Mouse (Mus musculus): ENCODE measurements around the gene Pdgfc. TPM values are rescaled to one million over a fixed set of nuclear protein-coding genes. Genes with fewer than 3 reads are reported as not detected.
A peak's percentile ranks its signal among the peaks of the same experiment; 100 is the strongest.

Gene Pdgfc
- 4.0 and 4.2 TPM in 2 replicates for polyA plus RNA-seq (2015; fragmentation: Nextera tagmentation; extraction: Ambion mirVana)

GRCm38 (mm10) chr3:81036151-81036553 lies at the start of gene Pdgfc:
Pdgfc (plus strand) TSS chr3:81036416.
- under 1% methylated on average over 16 of the region's 17 CpGs for WGBS
- 0 out of 2 replicates have a peak, but pooled peaks cover 3% of the 10 kb centered on the region for H3K27me3 ChIP-seq (replicated peaks)
- peak within 1 kb of the TSS; percentile 54 for H3K4me3 ChIP-seq
- peak within 1 kb of the TSS; percentile 42 for H3K27ac ChIP-seq
- H3K9ac ChIP-seq: peak within 1 kb of the TSS; percentile 49
- peak within 1 kb of the TSS; percentile 88 for H3K4me2 ChIP-seq
- peaks cover 19% of the 10 kb centered on the region for H3K4me1 ChIP-seq
- no peaks in the 10 kb centered on the region for H3K36me3 ChIP-seq (replicated peaks)
- H3K9me3 ChIP-seq: no peaks in the 10 kb centered on the region
- peak; percentile 77 for ATAC-seq (replicated peaks)

- H3K4me3 ChIP-seq: no peak overlapping the region
- no peak overlapping the region for H3K4me2 ChIP-seq
- H3K36me3 ChIP-seq (replicated peaks): no peaks in the 10 kb centered on the region
- no peaks in the 10 kb centered on the region for H3K4me1 ChIP-seq
- H3K27ac ChIP-seq: no peak overlapping the region
- H3K27me3 ChIP-seq (replicated peaks): no peaks in the 10 kb centered on the region
- H3K9me3 ChIP-seq: no peaks in the 10 kb centered on the region
- no peak overlapping the region for H3K9ac ChIP-seq
- 88% methylated on average over 3 of the region's 3 CpGs for WGBS
- ATAC-seq (replicated peaks): no peak
These were observed 27.0 kb upstream of the Pdgfc start for GRCm38 (mm10) chr3:81009245-81009644.

DNA sequence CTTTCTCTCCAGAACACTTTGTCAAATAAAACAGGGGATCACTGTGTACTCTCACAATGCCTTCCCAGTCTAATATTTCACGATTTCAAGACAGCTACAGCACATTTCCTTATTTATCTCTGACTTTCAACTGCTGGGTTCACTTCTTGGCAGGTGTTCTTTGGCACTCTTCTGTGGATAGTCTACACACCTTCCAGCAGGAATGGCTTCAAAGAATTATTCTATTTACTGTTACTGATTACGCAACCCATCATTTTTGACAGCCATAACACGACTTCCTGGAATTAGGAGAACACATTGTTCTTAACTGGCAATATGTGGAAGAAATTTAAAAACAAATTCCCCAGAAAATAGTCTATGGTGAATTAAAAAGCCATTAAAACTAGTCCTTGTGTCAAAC lies 26.3 kb upstream of the Pdgfc start:
- no peak for ATAC-seq (replicated peaks)
- Histone ChIP-seq H3K4me3 (no peak overlapping the region), H3K4me1 (no peaks in the 10 kb centered on the region), H3K9me3 (no peaks in the 10 kb centered on the region), H3K27me3 (replicated peaks) (no peaks in the 10 kb centered on the region), H3K27ac (no peak overlapping the region), H3K4me2 (no peak overlapping the region), H3K9ac (no peak overlapping the region), H3K36me3 (replicated peaks) (no peaks in the 10 kb centered on the region)
- WGBS: 88% methylated on average over 3 of the region's 3 CpGs

DNA sequence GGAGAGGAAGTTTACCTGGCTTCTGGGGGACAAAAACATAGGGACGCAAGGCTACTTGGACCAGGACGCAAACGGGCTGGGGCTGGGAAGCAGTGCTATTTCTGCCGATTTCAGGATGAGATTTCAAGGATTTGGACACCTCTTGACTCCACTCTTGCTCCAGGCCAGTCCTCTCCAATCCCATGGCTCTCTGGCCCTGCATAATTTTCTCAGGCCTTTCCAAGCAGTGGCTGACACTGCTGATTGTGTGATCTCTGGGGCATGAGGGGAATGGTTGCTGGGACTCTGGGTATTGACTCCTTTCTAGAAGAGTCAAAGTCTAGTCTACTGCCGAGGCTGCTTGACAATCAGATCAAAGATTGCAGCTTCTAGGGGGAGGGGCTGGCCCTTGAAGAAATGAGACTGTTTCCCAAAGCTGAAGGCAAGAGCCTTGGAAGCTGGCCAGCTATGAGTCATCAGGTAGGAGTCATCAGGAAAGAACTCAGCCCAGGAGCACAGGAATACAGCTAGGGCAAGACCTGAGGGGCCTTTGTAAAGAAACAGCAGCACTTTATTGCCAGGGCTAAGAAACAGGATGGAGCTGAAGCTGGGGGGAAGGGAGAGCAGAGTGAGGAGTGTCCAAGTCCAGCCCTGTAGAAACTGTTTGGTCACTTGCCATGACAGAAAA lies 18.7 kb upstream of the Pdgfc start:
- 84% methylated on average over 5 of the region's 5 CpGs for WGBS

GRCm38 (mm10) chr3:81020064-81020463 lies 16.2 kb upstream of the Pdgfc start:
- ATAC-seq (replicated peaks): no peak
- 44% methylated on average over 1 of the region's 1 CpGs for WGBS
- H3K9ac ChIP-seq: no peak overlapping the region
- no peak overlapping the region for H3K4me2 ChIP-seq
- no peak overlapping the region for H3K4me3 ChIP-seq
- H3K27me3 ChIP-seq (replicated peaks): no peaks in the 10 kb centered on the region
- no peaks in the 10 kb centered on the region for H3K4me1 ChIP-seq
- H3K9me3 ChIP-seq: no peaks in the 10 kb centered on the region
- H3K36me3 ChIP-seq (replicated peaks): no peaks in the 10 kb centered on the region
- H3K27ac ChIP-seq: no peak overlapping the region

More for the DNA sequence above, 18.7 kb upstream of the Pdgfc start:
- no peak overlapping the region for H3K4me2 ChIP-seq
- no peak overlapping the region for H3K27ac ChIP-seq
- H3K27me3 ChIP-seq (replicated peaks): no peaks in the 10 kb centered on the region
- no peaks in the 10 kb centered on the region for H3K4me1 ChIP-seq
- ATAC-seq (replicated peaks): no peak
- no peaks in the 10 kb centered on the region for H3K36me3 ChIP-seq (replicated peaks)
- no peaks in the 10 kb centered on the region for H3K9me3 ChIP-seq
- H3K9ac ChIP-seq: no peak overlapping the region
- H3K4me3 ChIP-seq: no peak overlapping the region

GRCm38 (mm10) chr3:81021783-81022182 lies 14.4 kb upstream of the Pdgfc start:
- ATAC-seq (replicated peaks): no peak
- Histone ChIP-seq H3K36me3 (replicated peaks) (no peaks in the 10 kb centered on the region), H3K4me3 (no peak overlapping the region), H3K4me1 (no peaks in the 10 kb centered on the region), H3K4me2 (no peak overlapping the region), H3K9ac (no peak overlapping the region), H3K27ac (no peak overlapping the region), H3K27me3 (replicated peaks) (no peaks in the 10 kb centered on the region), H3K9me3 (no peaks in the 10 kb centered on the region)
- WGBS: 82% methylated on average over 6 of the region's 6 CpGs

DNA sequence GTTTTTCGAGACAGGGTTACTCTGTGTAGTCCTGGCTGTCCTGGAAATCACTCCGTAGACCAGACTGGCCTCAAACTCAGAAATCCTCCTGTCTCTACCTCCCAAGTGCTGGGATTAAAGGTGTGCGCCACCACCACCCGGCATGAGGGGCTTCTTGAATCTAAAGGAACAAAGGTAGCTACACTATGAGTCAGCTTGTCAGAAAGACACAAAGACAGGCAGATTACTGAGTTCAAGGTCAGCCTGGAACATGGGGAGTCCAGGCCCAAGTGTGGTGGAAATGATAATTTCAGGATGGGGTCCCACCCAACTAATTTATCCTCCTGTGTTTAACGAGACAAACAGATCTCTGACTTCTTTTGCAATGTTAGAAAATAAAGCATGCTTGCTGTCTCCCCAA lies 13.9 kb upstream of the Pdgfc start:
- H3K9me3 ChIP-seq: no peaks in the 10 kb centered on the region
- no peak for ATAC-seq (replicated peaks)
- H3K9ac ChIP-seq: no peak overlapping the region
- no peaks in the 10 kb centered on the region for H3K27me3 ChIP-seq (replicated peaks)
- 80% methylated on average over 5 of the region's 5 CpGs for WGBS
- H3K4me3 ChIP-seq: no peak overlapping the region
- H3K4me2 ChIP-seq: no peak overlapping the region
- H3K36me3 ChIP-seq (replicated peaks): no peaks in the 10 kb centered on the region
- H3K27ac ChIP-seq: no peak overlapping the region
- no peaks in the 10 kb centered on the region for H3K4me1 ChIP-seq

DNA sequence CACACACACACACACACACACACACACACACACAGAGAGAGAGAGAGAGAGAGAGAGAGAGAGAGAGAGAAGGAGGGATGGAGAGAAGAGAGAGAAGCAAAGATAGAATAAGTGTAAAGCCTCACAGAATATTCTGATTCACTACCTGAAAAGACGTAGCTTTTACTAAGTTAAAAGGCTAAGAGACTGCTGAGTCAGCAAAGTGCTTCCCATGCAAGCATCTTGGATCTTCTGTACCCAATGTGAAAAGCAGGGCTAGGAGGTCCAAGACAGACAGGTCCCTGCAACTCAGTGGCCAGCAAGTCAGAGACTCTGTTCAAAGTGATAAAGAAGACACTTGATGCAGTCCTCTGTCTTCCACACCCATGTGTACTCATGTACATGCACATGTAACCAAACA lies 13.4 kb upstream of the Pdgfc start:
- ATAC-seq (replicated peaks): no peak
- Histone ChIP-seq H3K27ac (no peak overlapping the region), H3K36me3 (replicated peaks) (no peaks in the 10 kb centered on the region), H3K9ac (no peak overlapping the region), H3K9me3 (no peaks in the 10 kb centered on the region), H3K4me1 (no peaks in the 10 kb centered on the region), H3K4me3 (no peak overlapping the region), H3K27me3 (replicated peaks) (no peaks in the 10 kb centered on the region), H3K4me2 (no peak overlapping the region)
- 53% methylated on average over 1 of the region's 1 CpGs for WGBS

DNA sequence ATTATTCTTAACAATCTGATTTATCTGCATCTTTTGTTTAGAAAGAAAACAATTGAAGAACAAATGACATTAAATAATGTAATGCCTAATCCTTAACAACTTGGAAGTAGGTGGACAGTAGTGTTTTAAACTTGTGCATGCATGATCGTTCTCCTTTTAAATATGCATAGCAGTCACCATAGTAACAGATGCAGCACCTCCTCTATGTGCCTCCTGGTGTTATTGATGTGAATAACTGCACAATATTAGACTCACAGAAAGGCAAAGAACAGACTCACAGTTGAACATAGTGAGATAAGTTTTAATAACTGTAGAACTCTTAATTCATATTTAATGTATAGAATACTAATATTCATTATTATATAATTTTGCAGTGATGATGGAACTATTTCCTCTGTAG lies 12.6 kb upstream of the Pdgfc start:
- H3K4me3 ChIP-seq: no peak overlapping the region
- H3K9ac ChIP-seq: no peak overlapping the region
- no peak overlapping the region for H3K27ac ChIP-seq
- ATAC-seq (replicated peaks): peak; percentile 86
- H3K4me2 ChIP-seq: no peak overlapping the region
- WGBS: 9% methylated on average over 1 of the region's 1 CpGs
- no peaks in the 10 kb centered on the region for H3K9me3 ChIP-seq
- no peaks in the 10 kb centered on the region for H3K27me3 ChIP-seq (replicated peaks)
- H3K4me1 ChIP-seq: no peaks in the 10 kb centered on the region
- no peaks in the 10 kb centered on the region for H3K36me3 ChIP-seq (replicated peaks)

DNA sequence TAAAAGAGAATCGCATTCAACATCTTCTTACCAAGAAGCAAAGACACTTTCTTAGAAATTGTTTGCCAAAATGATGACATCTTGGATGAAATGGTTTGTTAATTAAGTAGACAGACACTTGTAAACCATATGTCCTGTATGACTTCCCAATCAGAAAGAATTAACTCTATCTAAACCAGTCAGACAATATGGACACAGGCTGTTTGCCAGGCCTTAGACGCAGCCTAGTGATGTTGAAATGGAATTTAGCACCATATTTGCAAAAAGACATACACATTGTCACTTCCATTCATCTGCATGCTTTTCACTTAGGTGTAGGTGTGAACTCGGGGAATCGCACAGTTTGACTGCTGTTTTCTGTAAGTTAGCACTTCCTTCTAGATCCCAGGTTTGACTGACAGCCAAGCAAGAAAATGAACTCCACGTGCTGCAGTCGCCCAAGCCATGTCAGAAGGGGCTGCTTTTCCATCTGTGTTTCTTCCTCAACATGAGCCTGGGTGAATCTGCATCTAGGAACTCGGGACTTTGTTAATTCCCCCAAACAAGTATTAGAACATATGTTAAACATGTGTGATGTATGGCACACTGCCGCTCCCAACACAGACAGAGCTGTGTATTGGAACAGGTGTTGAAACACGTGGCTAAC lies 10.5 kb upstream of the Pdgfc start:
- H3K9me3 ChIP-seq: no peaks in the 10 kb centered on the region
- H3K4me3 ChIP-seq: no peak overlapping the region
- ATAC-seq (replicated peaks): no peak
- H3K9ac ChIP-seq: no peak overlapping the region
- no peaks in the 10 kb centered on the region for H3K4me1 ChIP-seq
- H3K27me3 ChIP-seq (replicated peaks): no peaks in the 10 kb centered on the region
- H3K4me2 ChIP-seq: no peak overlapping the region
- H3K36me3 ChIP-seq (replicated peaks): no peaks in the 10 kb centered on the region
- 73% methylated on average over 9 of the region's 9 CpGs for WGBS
- no peak overlapping the region for H3K27ac ChIP-seq

DNA sequence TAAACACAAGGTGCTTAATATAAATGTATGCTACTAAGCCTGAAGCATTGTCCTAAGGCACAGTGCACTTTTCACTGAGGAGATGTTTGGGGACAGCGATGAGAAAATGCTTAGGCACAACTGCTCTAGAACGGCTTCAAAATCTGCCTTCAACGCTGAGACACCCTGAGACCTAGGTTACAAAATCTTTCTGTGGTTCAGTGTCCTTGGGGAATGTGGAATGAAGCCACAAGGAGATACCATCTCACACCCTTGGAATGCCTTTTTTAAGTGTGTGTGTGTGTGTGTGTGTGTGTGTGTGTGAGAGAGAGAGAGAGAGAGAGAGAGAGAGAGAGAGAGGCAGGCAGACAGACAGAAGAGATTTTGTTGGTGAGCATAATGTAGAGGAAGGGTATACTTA lies 7.9 kb upstream of the Pdgfc start:
- Histone ChIP-seq H3K27ac (no peak overlapping the region), H3K4me1 (no peaks in the 10 kb centered on the region), H3K4me2 (no peak overlapping the region), H3K4me3 (no peak overlapping the region), H3K9me3 (no peaks in the 10 kb centered on the region), H3K27me3 (replicated peaks) (no peaks in the 10 kb centered on the region), H3K9ac (no peak overlapping the region), H3K36me3 (replicated peaks) (no peaks in the 10 kb centered on the region)
- 89% methylated on average over 3 of the region's 3 CpGs for WGBS
- no peak for ATAC-seq (replicated peaks)

- no peak overlapping the region for H3K4me3 ChIP-seq
- no peak overlapping the region for H3K27ac ChIP-seq
- no peak overlapping the region for H3K9ac ChIP-seq
- no peaks in the 10 kb centered on the region for H3K27me3 ChIP-seq (replicated peaks)
- H3K9me3 ChIP-seq: no peaks in the 10 kb centered on the region
- no peak for ATAC-seq (replicated peaks)
- 65% methylated on average over 4 of the region's 4 CpGs for WGBS
- H3K36me3 ChIP-seq (replicated peaks): no peaks in the 10 kb centered on the region
- H3K4me1 ChIP-seq: no peaks in the 10 kb centered on the region
- H3K4me2 ChIP-seq: no peak overlapping the region
These were observed 6.9 kb upstream of the Pdgfc start for GRCm38 (mm10) chr3:81029321-81029720.

GRCm38 (mm10) chr3:81029909-81030308 lies 6.3 kb upstream of the Pdgfc start:
- Histone ChIP-seq H3K36me3 (replicated peaks) (no peaks in the 10 kb centered on the region), H3K4me3 (no peak overlapping the region), H3K27ac (no peak overlapping the region), H3K9ac (no peak overlapping the region), H3K4me2 (no peak overlapping the region), H3K27me3 (replicated peaks) (no peaks in the 10 kb centered on the region), H3K9me3 (no peaks in the 10 kb centered on the region), H3K4me1 (no peaks in the 10 kb centered on the region)
- WGBS: 58% methylated on average over 3 of the region's 3 CpGs
- ATAC-seq (replicated peaks): no peak

All from midbrain, embryonic 15.5 days (tissue).